Mouse (Mus musculus) retina, postnatal 1 day (tissue): ENCODE results near the gene St3gal6.

Experiments
- DNase-seq: peaks from one replicate; pipeline ENCODE4 v3.0.0-alpha.2; 2012

Gene St3gal6

DNA sequence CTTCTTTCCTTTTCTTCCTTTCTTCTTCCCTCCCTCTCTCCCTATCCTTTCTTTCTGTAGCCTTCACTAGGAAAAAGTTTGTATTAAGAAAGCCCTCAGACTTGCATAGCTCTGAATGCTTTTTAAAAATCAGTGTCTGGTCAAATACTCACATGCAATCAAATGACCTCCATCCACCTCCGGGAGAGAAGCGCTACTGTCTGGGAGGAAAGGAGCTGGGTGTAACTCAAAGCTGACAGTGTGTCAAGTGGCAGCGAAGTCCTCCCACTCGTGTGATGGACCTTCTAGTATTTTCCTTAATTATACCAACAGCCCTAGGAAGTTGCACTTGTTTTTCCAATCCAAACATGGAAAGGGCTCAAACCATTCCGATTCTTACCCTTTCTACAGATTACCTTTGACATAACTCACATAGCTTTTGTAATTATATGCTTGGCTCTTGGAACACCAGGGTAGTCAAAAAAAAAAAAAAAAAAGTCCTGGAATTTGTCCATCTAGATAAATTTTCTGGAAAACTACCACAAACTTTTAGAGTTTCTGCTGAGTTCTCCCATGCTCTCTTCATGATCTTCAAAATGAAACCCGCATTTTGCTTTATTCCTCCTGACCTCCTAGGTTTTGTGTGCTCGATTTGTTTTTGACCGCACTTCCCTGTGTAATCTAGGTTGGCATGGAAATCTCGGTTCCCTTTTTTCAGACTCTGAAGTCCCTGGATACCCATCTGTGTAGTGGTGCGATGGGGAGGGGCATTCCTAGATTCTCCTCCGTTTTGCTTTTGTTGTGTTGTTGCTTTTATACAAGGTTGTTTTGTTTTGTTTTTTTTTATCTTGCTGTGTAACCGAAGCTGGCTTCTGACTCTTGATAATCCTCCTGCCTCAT, at the start of gene St3gal6:
Gene St3gal6, minus strand, starts transcription at position 272 of the 879 bp plus-strand sequence.
- DNase-seq, result no peak

DNA sequence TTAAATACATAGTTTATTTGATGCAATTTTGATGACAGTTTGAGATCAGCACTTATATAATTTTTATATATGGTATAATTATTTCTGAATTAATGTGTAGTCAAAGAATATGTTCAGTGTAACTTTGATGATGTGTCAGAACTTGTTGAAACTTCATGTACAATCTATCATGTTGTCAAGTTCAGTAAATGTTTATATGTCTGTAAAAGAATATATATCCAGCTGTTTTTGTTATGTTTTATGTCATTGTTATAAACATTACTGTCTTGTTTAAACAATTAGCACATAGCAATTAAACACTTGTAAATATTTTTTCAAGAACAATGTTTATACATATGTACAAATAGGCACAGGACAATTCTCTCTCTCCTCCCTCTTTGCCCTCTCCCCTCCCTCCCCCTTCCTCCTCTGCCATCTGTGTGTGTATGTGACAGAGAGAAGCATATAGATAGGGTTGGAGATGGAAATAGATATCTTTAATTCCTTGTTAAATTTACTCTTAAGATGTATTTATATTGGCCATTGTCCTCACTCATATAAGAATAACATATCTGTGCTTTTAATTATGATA, 46.7 kb upstream of the St3gal6 start:
- DNase-seq, result no peak

DNA sequence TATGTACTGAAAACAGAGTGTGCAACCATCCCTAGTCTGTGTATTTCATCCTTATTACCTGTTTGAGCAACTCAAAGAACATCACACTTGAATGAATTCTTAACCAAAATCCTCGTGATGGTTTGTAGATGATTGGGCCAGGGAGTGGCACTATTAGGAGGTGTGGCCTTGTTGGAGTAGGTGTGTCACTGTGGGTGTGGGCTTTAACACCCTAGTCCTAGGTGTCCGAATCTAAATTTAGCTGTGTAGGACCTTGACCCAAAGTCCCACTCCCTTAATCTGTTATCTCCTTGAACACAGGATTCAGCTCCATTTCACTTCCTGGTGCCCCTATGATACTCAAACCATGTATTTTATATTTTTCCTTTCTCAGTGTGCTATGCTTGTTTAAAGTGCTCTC, 37.2 kb upstream of the St3gal6 start:
- no peak for DNase-seq

DNA sequence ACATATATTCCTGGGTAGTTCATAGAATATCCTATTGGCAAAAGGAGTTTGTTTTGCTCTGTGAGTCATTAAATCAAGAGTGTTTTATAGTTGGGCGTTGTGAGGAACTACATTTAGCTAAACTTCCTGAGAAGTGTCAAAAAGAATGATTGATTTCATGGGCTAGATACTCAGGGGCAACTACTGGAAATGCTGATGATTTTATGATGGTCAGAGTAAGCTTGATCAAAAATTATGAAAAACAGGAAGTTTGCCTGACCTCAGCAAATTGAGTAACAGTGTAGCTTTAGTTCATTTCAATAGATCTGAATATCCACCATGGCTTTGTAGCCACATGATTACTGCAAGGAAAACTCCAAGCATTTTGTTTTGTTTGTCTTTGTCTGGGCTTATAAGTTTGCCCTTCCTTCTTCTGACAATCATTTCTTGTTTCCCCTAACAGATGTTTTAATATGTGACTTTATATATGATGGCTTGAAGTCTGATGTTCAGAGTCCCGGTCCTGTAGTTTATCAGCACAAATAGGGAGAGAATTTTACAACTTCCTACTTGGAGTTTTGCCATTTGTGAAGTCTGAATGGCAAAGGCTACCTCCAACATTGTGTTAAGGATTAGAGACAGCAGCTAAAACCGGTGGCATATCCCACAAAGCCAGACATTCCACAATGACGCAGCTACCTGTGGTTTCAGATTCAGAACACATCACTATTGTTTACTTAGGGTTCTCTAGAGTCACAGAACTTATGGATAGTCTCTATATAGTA, 32.2 kb upstream of the St3gal6 start:
- no peak for DNase-seq

DNA sequence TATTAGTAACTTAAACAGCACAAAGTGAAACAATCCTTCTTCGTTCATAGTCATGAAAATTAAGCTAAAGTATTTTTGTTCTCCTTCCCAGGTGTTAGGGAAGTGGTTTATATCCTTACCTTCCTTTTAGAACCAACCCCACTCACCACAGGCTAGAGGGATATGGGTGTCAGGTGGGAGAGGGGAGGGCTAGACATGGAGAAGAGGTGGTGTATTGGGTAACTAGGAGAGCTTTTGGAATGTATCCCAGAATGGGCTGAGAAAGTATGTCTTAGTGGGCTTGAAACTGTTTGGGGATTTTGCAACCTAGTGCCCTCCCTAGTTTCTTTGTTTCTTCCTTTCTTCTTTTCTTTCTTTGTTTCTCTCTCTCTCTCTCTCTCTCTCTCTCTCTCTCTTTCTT, 30.6 kb upstream of the St3gal6 start:
- no peak for DNase-seq

DNA sequence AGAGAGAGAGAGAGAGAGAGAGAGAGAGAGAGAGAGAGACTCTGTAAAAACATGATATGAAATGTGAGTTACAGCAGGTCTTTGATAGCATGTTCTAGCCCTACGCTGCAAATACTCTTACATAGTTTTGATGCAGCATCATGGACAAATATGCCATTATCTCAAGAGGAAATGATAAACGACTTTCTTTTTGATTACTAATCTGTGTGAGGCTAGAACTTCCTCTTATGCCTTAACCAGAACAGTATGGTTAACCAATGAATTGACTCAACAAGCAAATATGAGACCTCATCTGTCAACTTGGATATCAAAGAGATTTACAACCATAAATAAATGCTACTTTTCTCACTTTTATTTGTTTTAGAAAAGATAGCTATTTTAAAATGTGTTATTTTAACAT, 24.0 kb upstream of the St3gal6 start:
- DNase-seq, result no peak

DNA sequence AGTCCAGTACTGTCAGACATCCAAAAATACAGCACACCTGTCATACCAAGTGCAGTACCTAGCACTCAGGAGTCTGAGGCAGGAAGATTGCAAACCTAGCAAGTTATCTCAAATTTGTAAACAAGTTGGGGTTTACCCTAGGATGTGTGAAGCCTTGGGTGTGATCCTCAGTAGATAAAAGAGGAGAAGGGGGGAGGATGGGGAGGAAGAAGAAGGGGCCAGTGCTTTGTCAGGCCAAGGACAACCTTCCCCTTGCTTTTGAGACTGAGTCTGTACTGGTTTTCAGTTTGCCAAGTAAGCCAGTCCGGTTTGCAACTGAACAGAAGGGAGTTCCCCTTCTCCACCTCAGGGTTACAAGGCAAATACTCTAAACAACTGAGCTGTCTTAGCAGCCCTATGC, 22.1 kb upstream of the St3gal6 start:
- DNase-seq, result no peak

DNA sequence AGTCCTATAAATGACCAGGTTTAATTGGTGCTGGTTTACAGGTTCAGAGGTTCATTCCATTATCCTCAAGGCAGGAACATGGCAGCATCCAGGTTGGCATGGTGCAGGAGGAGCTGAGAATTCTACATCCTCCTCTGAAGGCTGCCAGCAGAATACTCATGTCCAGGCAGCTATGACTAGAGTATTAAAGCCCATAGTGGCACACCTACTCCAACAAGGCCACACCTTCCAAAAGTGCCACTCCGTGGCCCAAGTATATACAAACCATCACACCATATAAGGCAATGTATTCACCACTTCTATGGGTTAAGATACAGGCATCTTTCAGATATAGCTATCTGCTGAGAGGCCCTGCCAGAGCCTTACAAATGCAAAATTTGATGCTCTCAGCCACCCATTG, 15.4 kb upstream of the St3gal6 start:
- DNase-seq, result no peak

DNA sequence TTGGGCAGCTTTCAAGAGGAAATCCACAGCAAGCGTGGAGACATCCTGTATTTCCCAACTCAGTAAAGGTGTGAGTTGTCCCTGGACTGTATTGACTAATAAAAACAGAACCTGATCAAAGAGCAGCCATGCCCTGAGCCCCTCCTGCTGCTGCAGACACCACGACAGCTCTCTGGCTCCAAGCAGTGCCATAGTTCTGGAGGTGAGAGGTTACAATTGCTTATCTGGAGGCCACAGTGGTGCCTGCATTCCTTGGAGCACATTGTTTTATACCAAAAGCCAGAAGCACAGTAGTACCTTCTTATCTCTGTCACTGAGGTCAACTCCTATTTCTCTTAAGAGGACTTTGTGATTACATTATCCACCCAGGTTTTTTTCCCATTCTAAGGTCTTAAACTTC, 15.0 kb upstream of the St3gal6 start:
- no peak for DNase-seq

DNA sequence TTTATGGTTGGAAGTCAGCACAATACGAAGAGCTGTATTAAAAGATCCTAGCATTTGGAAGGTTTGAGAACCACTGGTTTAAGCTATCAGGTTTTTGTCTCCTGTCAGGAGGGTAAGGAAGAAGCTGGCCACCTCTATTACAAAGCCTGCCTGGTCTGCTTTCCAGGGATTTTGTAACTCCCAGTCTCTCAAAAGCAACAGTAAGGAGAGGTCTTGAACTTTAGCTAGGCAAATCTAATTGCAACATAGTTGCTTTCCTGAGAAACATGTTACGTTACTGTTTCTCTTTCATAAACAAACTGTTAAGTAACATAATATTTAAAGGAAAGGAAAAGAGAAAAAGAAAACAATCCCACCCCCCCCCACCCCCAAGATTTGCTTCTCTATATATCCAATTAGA, 12.0 kb upstream of the St3gal6 start:
- no peak for DNase-seq

DNA sequence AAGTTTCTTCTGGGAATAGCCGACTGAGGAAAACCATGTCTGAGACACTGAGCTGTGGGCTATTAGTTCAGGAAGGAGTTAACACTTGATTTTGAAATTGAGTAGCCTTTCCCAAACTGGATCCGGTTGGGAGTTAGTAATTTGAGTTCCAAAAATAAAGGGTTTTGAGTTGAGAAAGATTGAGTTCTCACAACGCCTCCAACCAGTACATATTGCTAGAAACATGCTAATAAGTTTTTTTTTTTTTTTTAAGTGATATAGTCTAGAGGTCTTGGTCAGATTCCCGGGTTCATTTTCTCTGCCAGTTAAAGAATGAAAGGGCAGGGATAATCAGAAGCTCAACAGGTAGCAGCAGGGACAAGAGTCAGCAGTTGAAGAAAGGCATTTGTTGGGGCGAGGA, 11.2 kb upstream of the St3gal6 start:
- no peak for DNase-seq

DNA sequence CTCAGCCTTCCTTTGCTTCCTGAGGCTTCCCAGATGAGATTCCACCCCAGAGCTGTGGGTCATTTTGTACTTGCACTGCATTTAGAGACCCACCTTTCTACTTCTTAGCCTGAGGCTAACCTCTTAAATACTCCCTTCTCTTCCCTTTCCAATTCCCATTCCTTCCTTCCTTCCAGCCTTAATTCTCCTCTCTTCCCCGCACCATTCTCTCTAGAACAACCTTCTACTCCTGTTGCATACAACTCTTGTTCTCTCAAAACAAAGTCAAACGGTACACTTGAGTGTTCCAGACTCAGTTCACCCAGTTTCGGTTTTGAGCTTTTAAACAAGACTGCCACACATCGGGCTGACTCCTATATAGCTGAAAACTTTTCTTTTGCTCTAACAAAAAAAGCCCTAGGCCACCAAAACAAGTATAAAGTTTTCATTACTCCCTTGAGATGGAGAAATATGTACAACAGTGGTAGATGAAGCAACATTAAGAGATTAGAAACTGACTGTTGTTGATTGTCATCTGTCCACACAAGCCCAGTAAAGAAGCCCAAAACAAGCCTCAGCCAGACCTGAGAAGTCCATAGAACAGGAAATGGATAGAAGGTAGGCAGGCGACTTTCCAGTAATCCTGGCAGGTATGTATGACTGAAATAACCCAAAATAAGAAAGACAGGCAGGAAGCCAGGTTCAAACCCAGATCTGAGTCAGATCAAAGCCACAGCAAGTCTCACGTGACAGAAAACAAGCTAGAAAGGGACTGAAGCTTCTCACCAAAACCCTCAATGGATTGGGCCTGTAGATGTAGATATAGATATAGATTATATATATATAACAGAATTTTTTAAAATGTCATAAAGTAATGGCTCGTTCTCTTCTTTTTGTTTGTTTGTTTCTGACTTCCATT, 10.5 kb upstream of the St3gal6 start:
- DNase-seq, result no peak

DNA sequence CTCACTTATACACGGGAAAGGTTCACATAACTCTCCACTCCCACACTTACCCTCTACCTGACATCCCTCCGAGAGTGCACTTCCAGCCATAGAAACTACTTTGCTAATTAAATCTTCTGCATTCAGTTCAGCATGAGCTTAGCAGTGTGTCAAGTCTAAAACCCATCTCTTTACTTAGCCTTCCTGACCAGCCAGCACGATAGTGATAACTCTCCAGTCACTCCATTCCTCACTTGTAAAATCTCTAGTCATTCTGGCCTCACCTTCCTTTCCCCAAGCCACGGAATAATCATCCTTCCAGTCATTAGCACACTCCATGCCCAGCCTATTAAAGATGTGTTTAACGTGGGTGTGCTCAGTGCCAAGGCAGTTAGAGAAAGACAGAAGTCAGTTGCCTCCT, 9.7 kb upstream of the St3gal6 start:
- DNase-seq, result no peak

DNA sequence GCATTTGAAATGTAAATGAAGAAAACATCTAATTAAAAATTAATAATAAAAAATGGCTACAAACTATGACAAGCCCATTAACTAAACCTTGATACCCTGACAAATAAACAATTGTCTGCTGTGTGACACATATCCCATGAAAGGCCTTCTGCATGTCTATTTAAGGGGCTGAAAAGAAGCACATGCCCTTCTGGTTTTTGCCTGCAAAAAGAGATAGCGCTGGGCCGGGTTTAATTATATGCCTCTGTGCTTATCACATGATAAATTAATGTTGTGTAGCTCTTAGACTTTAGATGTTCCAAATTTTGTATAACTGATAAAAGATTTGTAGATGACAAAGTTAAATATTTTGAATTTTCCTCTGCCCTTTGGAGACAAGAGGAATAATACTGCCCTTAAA, 9.2 kb upstream of the St3gal6 start:
- DNase-seq, result no peak

DNA sequence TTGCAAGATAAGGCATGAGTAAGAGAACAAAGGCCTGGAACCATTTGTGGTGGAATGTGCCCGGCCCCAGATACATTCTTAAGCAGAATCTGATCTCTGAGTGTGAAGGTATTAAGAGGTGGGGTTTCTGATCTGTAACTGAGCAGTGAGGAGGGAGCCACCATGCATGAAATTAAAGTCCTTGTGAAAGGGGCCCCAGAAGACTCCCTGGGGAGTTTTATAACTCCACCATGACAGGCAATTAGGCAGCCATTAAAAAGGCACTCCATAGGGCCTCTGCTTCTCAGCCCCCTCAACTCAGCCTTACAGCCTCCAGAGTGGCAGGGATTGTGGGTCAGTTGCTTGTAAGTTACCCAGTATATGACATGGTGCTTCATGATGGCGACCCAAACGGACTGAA, 8.5 kb upstream of the St3gal6 start:
- DNase-seq, result peak; percentile 35

DNA sequence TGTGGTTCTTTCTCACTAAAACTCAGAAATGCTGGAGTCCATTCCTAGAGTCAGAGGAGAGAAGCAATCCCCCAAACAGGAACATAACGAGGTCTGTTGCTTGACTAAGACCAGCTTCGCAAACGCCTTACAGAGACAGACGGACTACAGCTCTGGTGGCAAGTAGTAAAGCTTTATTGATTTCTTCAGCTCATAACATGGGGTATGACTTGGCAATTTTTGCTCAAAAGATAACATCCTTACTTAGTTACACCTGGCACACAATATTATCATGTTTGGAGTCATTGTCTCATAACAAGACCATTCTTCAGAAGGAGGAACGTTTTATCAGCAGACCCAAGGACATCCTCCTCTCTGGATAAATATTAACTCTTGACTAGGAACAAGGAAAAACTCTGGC, 3.8 kb upstream of the St3gal6 start:
- no peak for DNase-seq

DNA sequence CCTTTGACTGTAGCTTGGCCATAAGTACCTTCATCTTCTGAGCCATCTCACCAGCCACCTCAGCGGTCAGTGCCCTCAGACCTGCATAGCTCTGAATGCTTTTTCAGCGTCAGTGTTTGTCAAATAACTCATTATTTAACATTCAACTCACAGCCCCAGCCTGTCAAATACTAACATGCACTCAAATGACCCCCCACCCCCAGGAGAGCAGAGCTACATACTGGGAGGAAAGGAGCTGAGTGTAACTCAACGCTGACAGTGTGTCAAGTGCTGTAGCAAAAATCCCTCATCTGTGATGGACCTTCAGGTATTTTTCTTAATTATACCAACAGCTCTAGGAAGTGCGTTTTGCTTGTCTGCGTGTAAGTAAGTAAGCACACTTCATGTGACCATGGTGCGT, 2.7 kb upstream of the St3gal6 start:
- DNase-seq, result no peak

DNA sequence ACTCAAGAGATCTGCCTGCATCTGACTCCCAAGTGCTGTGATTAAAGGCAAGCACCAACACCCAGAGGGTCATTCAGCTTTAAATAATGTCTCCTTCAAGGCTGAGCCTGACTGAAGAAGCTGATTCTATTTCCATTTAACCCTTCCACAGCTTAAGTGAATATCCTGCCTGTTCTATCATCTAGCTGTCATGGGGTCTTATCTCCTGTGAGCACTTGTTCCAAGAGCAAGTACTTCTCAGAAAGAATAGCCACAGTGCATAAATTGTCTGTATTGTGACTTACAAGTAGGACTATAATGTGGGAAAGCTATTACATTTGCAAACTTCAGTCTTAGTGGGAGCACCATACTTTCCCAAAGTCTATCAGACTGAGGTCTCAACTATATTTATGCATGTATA, 1.8 kb upstream of the St3gal6 start:
- no peak for DNase-seq

DNA sequence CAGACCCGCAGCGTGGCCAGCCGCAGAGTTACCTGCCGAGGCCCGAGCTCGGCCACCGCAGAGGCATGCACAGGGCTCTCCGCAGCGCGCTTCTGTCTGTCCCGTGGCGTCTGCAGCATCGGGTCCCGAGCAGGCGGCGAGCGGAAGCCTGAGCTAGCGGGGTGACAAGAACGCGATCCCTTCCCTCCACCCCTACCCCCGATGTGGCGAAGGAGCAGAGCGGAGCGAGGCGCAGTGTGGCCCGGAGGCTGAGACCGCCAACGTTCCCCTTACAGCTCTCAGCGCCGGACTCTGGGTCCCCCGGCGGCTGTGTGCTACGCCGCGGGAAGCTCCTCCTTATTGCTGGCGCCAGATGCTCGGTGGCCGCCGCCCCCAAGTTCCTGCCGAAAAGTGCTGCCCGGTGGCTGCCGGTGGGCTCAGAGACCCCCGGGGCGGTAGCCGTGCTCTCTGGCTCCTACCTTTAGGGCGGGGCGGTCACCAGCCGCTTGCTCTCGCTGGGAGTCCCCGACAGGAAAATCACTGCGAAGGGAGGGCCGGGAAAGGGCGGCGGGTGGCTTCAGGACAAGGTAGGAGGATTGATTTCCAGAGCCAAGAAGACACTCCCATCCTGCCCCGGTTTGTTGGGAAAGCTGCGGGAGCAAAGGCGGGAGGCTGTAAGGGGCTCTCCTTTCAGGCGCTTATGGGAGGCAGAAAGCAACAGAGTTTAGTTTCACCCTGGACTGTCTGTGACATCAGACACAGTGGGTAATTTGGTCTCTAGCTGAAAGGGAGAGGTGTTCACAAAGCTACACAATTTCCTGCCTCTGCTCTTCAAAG, 791 bp downstream of the St3gal6 start:
- peak; percentile 69 for DNase-seq

DNA sequence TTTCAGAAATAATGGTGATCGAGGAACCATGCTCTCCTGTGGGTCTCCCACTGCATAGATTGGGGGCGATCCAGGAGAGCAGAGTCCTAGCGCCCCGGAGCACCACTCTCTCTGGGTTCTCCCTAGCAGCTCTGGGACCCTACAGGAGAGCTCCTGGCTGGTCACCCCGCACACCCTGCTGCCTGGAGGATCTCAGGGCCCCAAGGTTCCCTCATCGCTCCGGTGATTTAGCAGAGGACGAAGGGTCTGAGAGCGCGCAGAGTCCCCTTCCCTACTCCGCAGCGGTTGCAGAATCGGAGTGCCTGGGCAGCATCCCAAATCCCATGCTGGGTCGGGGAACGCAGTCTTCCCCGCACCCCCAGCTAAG, 1.4 kb downstream of the St3gal6 start:
- no peak for DNase-seq

DNA sequence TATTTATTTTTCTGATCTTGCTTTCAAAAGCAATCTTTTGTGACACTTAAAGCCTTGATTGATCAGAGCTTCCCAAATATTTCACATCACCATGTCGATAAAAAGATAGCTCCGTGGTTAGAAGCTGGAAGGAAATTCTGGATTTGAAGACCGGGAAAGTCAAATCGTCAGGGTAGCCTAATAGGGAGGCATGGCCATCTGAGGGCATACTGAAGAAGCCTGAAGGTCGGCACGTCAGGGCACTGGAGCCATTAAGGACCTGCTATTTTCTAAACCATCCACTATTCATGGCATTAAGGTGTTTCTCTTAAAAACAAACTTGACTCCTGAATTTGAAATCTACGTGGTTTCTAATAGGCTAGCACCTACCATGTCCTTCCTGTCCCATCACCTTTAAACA, 2.1 kb downstream of the St3gal6 start:
- DNase-seq, result no peak

DNA sequence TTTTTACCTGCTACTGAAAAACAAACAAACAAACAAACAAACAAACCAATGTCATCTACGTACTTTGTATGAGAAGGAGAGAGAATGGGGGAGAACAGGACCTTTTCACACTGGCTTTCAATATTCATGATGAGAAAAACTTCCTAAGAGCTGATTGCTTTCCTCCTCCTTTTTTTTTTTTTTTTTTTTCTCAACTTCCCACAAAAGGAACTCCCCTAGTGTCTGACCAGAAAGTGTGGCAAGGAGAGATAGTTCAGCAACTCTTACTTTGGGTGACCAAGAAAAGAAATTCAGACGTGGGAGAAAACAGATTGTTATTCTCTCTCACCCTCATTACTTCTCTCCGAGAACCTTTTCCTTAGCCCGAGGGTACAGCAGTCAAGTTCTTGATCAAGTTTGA, 2.9 kb downstream of the St3gal6 start:
- DNase-seq, result no peak
